Comparison of ENCODE assay signal across 8 mouse cellular contexts in genomic region chr16:18443385-18443841, GRCm38 (mm10). TPM values are rescaled to one million over a fixed set of nuclear protein-coding genes. Genes with fewer than 3 reads are reported as not detected.
DNase-seq lines count a peak whose midpoint lies in the region; ATAC-seq and TF ChIP-seq lines count a peak whose summit lies in the region.

No protein-coding gene starts in this region.

- TF ChIP-seq POLR2A in limb, embryonic 14.5 days (IDR thresholded peaks at IDR 0.05; ENCODE audit: borderline replicate concordance, extremely low read depth, insufficient read depth, insufficient read length), result no peak

- no peak overlapping the region for H3K9ac ChIP-seq in embryonic facial prominence, embryonic 14.5 days (ENCODE audit: low read depth, low read length)
- no peak overlapping the region for H3K9ac ChIP-seq in limb, embryonic 14.5 days (ENCODE audit: low read depth, low read length, severe bottlenecking)

- H3K27me3 ChIP-seq in embryonic facial prominence, embryonic 14.5 days (replicated peaks; ENCODE audit: control insufficient read depth, insufficient read depth, low read length), result no peaks in the 10 kb centered on the region
- no peaks in the 10 kb centered on the region for H3K27me3 ChIP-seq in limb, embryonic 14.5 days (ENCODE audit: control insufficient read depth, insufficient read depth, low read length)

- DNase-seq in 416B (ENCODE audit: low read depth), result peak; percentile 80
- DNase-seq in adrenal gland, postnatal 4 days (ENCODE audit: low spot score in 2 of 2), result peak; percentile 86 to 90
- DNase-seq in embryonic facial prominence, embryonic 14.5 days (ENCODE audit: low spot score), result peak; percentile 92
- DNase-seq in heart, adult 9 months (ENCODE audit: low spot score in 2 of 2), result peak; percentile 77 to 93
- DNase-seq in kidney, adult 9 months, result peak; percentile 95
- peak; percentile 94 for DNase-seq in limb, embryonic 14.5 days (ENCODE audit: low spot score)
- peak; percentile 48 to 72 for DNase-seq in monocyte, adult 2 months (ENCODE audit: low read depth in 1 of 2, low spot score in 2 of 2)
- DNase-seq in spleen, postnatal 36 days (ENCODE audit: low spot score in 2 of 2), result peak; percentile 74 to 78

- H3K4me1 ChIP-seq in embryonic facial prominence, embryonic 14.5 days (ENCODE audit: control insufficient read depth, insufficient read depth, low read length), result no peaks in the 10 kb centered on the region
- H3K4me1 ChIP-seq in limb, embryonic 14.5 days (ENCODE audit: control insufficient read depth, insufficient read depth, low read length), result peaks cover 9% of the 10 kb centered on the region

- ATAC-seq in embryonic facial prominence, embryonic 14.5 days (ENCODE audit: low read depth), result peak; percentile 92
- peak; percentile 85 for ATAC-seq in limb, embryonic 14.5 days (ENCODE audit: low FRiP score, low read depth)

- no peak overlapping the region for H3K4me2 ChIP-seq in embryonic facial prominence, embryonic 14.5 days (ENCODE audit: low read depth, low read length)
- no peak overlapping the region for H3K4me2 ChIP-seq in limb, embryonic 14.5 days (replicated peaks; ENCODE audit: low read depth, low read length, severe bottlenecking)

- no peaks in the 10 kb centered on the region for H3K9me3 ChIP-seq in embryonic facial prominence, embryonic 14.5 days (ENCODE audit: control insufficient read depth, low read length)
- H3K9me3 ChIP-seq in limb, embryonic 14.5 days (ENCODE audit: control insufficient read depth, low read length), result no peaks in the 10 kb centered on the region

- no peak overlapping the region for H3K4me3 ChIP-seq in embryonic facial prominence, embryonic 14.5 days (ENCODE audit: low read depth, low read length)
- H3K4me3 ChIP-seq in limb, embryonic 14.5 days (replicated peaks; ENCODE audit: low read length), result no peak overlapping the region

- H3K27ac ChIP-seq in embryonic facial prominence, embryonic 14.5 days (replicated peaks; ENCODE audit: low read depth, low read length), result no peak overlapping the region
- no peak overlapping the region for H3K27ac ChIP-seq in limb, embryonic 14.5 days (replicated peaks; ENCODE audit: low read depth, low read length)

- no peaks in the 10 kb centered on the region for H3K36me3 ChIP-seq in embryonic facial prominence, embryonic 14.5 days (ENCODE audit: control insufficient read depth, insufficient read depth, low read length)
- H3K36me3 ChIP-seq in limb, embryonic 14.5 days (ENCODE audit: control insufficient read depth, insufficient read depth, low read length), result peaks cover 7% of the 10 kb centered on the region; the same call in 1 of the 2 replicates

- WGBS in embryonic facial prominence, embryonic 14.5 days, result 24% methylated on average over 8 of the region's 8 CpGs
- WGBS in limb, embryonic 14.5 days, result 19% methylated on average over 8 of the region's 8 CpGs

RNA-seq across cellular contexts. Expression of gene Comt, which starts 16.8 kb away (rescaled TPM):
- 100 to 1,000 TPM in 1 of 2 experiments, 10 to 100 TPM in 1; 99.0 to 129 TPM for total RNA-seq in adrenal gland, postnatal 4 days (2021)
- 85.4 and 86.4 TPM in 2 replicates for polyA plus RNA-seq in embryonic facial prominence, embryonic 14.5 days (2014; fragmentation: Nextera tagmentation; extraction: Ambion mirVana)
- 84.5 and 110 TPM in 2 replicates for polyA plus RNA-seq in limb, embryonic 14.5 days (2012; rRNA removed)
- polyA plus RNA-seq in limb, embryonic 14.5 days (2014; fragmentation: Nextera tagmentation; extraction: Ambion mirVana), result 82.4 and 92.3 TPM in 2 replicates

RNA-seq across cellular contexts. Expression of gene Txnrd2, which starts 17.2 kb away (rescaled TPM):
- 10 to 100 TPM; 60.2 to 67.6 TPM for total RNA-seq in adrenal gland, postnatal 4 days (2021)
- 14.7 TPM in 2 replicates for polyA plus RNA-seq in embryonic facial prominence, embryonic 14.5 days (2014; fragmentation: Nextera tagmentation; extraction: Ambion mirVana)
- polyA plus RNA-seq in limb, embryonic 14.5 days (2012; rRNA removed), result 13.4 and 14.1 TPM in 2 replicates
- polyA plus RNA-seq in limb, embryonic 14.5 days (2014; fragmentation: Nextera tagmentation; extraction: Ambion mirVana), result 13.6 and 18.4 TPM in 2 replicates

RNA-seq across cellular contexts. Expression of gene Gnb1l, which starts 55.1 kb away (rescaled TPM):
- 1 to 10 TPM; 5.6 to 9.2 TPM for total RNA-seq in adrenal gland, postnatal 4 days (2021)
- polyA plus RNA-seq in embryonic facial prominence, embryonic 14.5 days (2014; fragmentation: Nextera tagmentation; extraction: Ambion mirVana), result 16.5 and 17.8 TPM in 2 replicates
- 16.1 and 19.0 TPM in 2 replicates for polyA plus RNA-seq in limb, embryonic 14.5 days (2012; rRNA removed)
- 20.2 and 23.2 TPM in 2 replicates for polyA plus RNA-seq in limb, embryonic 14.5 days (2014; fragmentation: Nextera tagmentation; extraction: Ambion mirVana)

RNA-seq across cellular contexts. Expression of gene Rtl10, which starts 55.3 kb away (rescaled TPM):
- 10 to 100 TPM in 1 of 2 experiments, 1 to 10 TPM in 1; 9.5 to 11.0 TPM for total RNA-seq in adrenal gland, postnatal 4 days (2021)
- 3.2 and 3.8 TPM in 2 replicates for polyA plus RNA-seq in embryonic facial prominence, embryonic 14.5 days (2014; fragmentation: Nextera tagmentation; extraction: Ambion mirVana)
- polyA plus RNA-seq in limb, embryonic 14.5 days (2012; rRNA removed), result 16.6 and 22.0 TPM in 2 replicates
- 4.3 and 4.5 TPM in 2 replicates for polyA plus RNA-seq in limb, embryonic 14.5 days (2014; fragmentation: Nextera tagmentation; extraction: Ambion mirVana)
